Mouse (Mus musculus): ENCODE data around the gene Slx. TPM values are rescaled to one million over a fixed set of nuclear protein-coding genes. Genes with fewer than 3 reads are reported as not detected.
"Not testable (repeated sequence)": the region's sequence is repeated elsewhere in the genome, so short reads cannot be mapped to it uniquely, and the experiment has no call there.

Slx gene
- total RNA-seq (2021) = not detected

DNA sequence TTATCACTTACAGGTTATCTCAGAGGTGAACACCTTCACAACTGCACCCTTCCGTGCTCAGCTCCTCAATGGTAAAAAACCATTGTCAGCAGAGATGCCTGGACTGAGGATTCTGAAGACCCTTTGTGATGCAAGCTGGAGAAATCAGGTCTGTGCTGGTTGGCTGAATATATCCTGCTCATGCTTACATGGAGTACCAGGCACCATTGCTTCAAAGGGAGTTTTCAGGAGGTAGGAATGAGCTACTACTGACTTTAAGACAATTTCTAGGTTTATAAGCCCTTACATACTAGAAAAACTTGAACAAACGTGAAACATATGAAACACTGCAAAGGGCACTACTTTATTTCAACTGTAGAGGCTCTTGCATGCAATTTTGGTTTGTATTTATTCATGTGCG, at the start of gene Slx:
Gene Slx (minus strand): TSS at position 101 of the 400 bp plus-strand sequence.
- DNase-seq (ENCODE audit: low spot score in 2 of 2); intact Hi-C loops (cut with DNase I): not testable (repeated sequence)

Small RNAs within 50 kb of the gene (microRNA-seq; reads per million reads assigned to microRNA genes)
- 0 reads per million in 2 experiments for gene Gm27341

Other genes starting within 250 kb of the Slx start
- gene Gm2030, start 235.5 kb downstream of the Slx start, total RNA-seq (2021) = not detected
- not detected for gene Gm14525, start 157.1 kb upstream of the Slx start, total RNA-seq (2021)